Mouse (Mus musculus): ENCODE data around the gene Pfpl. TPM values are rescaled to one million over a fixed set of nuclear protein-coding genes. Genes with fewer than 3 reads are reported as not detected.
A peak's percentile ranks its signal among the peaks of the same experiment; 100 is the strongest.

The Pfpl gene
- polyA plus RNA-seq, 1 experiment from 2014 or later: not detected

GRCm38 (mm10) chr19:12467436-12467835 is 39.7 kb downstream of the Pfpl start:
- no peaks in the 10 kb centered on the region for H3K27me3 ChIP-seq (ENCODE audit: insufficient read depth, low read length)
- H3K9ac ChIP-seq (replicated peaks): no peak overlapping the region
- H3K27ac ChIP-seq (ENCODE audit: low read depth): no peak overlapping the region
- ATAC-seq: no peak
- no peak for TF ChIP-seq EP300 (IDR thresholded peaks at IDR 0.05; ENCODE audit: low read depth)
- TF ChIP-seq CTCF (IDR thresholded peaks at IDR 0.05; ENCODE audit: low read depth): peak; percentile 67
- H3K36me3 ChIP-seq (replicated peaks; ENCODE audit: insufficient read depth, low read length): peaks cover 6% of the 10 kb centered on the region
- H3K4me1 ChIP-seq (ENCODE audit: insufficient read depth): 0 out of 2 replicates have a peak, but pooled peaks cover 6% of the 10 kb centered on the region
- DNase-seq: peak; percentile 51
- H3K4me3 ChIP-seq (ENCODE audit: low read depth, low read length): no peak overlapping the region
- H3K4me2 ChIP-seq (ENCODE audit: low read depth, low read length): no peak overlapping the region
- no peaks in the 10 kb centered on the region for H3K9me3 ChIP-seq (ENCODE audit: low read length)
- WGBS (ENCODE audit: insufficient replicate concordance): 73% methylated on average over 5 of the region's 5 CpGs

GRCm38 (mm10) chr19:12471866-12472265 is 44.2 kb downstream of the Pfpl start:
- DNase-seq: no peak
- 49% methylated on average over 3 of the region's 3 CpGs for WGBS (ENCODE audit: insufficient replicate concordance)

GRCm38 (mm10) chr19:12472381-12472976 is 44.8 kb downstream of the Pfpl start:
- Histone ChIP-seq H3K4me3 (ENCODE audit: low read depth, low read length) (no peak overlapping the region), H3K4me2 (ENCODE audit: low read depth, low read length) (no peak overlapping the region), H3K4me1 (ENCODE audit: insufficient read depth) (peaks cover 4% of the 10 kb centered on the region), H3K9me3 (ENCODE audit: low read length) (no peaks in the 10 kb centered on the region), H3K9ac (replicated peaks) (no peak overlapping the region), H3K27me3 (ENCODE audit: insufficient read depth, low read length) (no peaks in the 10 kb centered on the region), H3K27ac (ENCODE audit: low read depth) (no peak overlapping the region), H3K36me3 (replicated peaks; ENCODE audit: insufficient read depth, low read length) (peaks cover 6% of the 10 kb centered on the region)
- WGBS (ENCODE audit: insufficient replicate concordance): 67% methylated on average over 5 of the region's 5 CpGs
- TF ChIP-seq EP300 (IDR thresholded peaks at IDR 0.05; ENCODE audit: low read depth) (no peak), CTCF (IDR thresholded peaks at IDR 0.05; ENCODE audit: low read depth) (no peak)
- no peak for ATAC-seq
- DNase-seq: no peak

More at GRCm38 (mm10) chr19:12471866-12472265, 44.2 kb downstream of the Pfpl start:
- Histone ChIP-seq H3K27ac (ENCODE audit: low read depth) (no peak overlapping the region), H3K4me1 (ENCODE audit: insufficient read depth) (peaks cover 4% of the 10 kb centered on the region), H3K9me3 (ENCODE audit: low read length) (no peaks in the 10 kb centered on the region), H3K4me3 (ENCODE audit: low read depth, low read length) (no peak overlapping the region), H3K9ac (replicated peaks) (no peak overlapping the region), H3K36me3 (replicated peaks; ENCODE audit: insufficient read depth, low read length) (peaks cover 6% of the 10 kb centered on the region), H3K4me2 (ENCODE audit: low read depth, low read length) (no peak overlapping the region), H3K27me3 (ENCODE audit: insufficient read depth, low read length) (no peaks in the 10 kb centered on the region)
- ATAC-seq: no peak
- TF ChIP-seq EP300 (IDR thresholded peaks at IDR 0.05; ENCODE audit: low read depth) (no peak), CTCF (IDR thresholded peaks at IDR 0.05; ENCODE audit: low read depth) (no peak)

DNA sequence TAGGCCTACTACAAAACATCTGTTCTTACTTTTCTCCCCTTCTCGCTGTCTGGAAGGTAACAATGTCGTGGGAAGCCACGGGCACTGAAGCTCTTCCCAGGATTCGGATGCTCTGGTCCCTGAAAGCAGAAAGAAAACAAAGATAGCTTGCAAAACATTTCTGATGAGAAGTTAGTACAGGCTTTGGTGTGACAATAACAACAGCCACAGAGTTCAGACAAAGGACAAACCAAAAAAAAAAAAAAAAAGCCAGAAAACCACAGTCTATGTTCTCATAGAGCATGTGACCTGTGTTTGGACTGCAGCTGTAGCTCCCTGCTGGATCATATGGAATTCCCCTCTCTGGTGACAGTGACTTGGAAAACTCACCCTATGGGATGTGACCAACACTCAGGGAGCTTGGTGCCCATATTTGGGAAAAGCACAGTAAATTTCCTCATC is 45.5 kb downstream of the Pfpl start:
- no peak overlapping the region for H3K27ac ChIP-seq (ENCODE audit: low read depth)
- H3K9me3 ChIP-seq (ENCODE audit: low read length): no peaks in the 10 kb centered on the region
- TF ChIP-seq EP300 (IDR thresholded peaks at IDR 0.05; ENCODE audit: low read depth): no peak
- TF ChIP-seq CTCF (IDR thresholded peaks at IDR 0.05; ENCODE audit: low read depth): no peak
- no peak overlapping the region for H3K4me2 ChIP-seq (ENCODE audit: low read depth, low read length)
- no peaks in the 10 kb centered on the region for H3K27me3 ChIP-seq (ENCODE audit: insufficient read depth, low read length)
- DNase-seq: no peak
- H3K36me3 ChIP-seq (replicated peaks; ENCODE audit: insufficient read depth, low read length): peaks cover 11% of the 10 kb centered on the region
- peaks cover 4% of the 10 kb centered on the region for H3K4me1 ChIP-seq (ENCODE audit: insufficient read depth)
- no peak overlapping the region for H3K9ac ChIP-seq (replicated peaks)
- H3K4me3 ChIP-seq (ENCODE audit: low read depth, low read length): no peak overlapping the region
- WGBS (ENCODE audit: insufficient replicate concordance): 65% methylated on average over 4 of the region's 4 CpGs
- no peak for ATAC-seq

- no peak for DNase-seq
- H3K4me3 ChIP-seq (ENCODE audit: low read depth, low read length): no peak overlapping the region
- peaks cover 4% of the 10 kb centered on the region for H3K4me1 ChIP-seq (ENCODE audit: insufficient read depth)
- 81% methylated on average over 4 of the region's 4 CpGs for WGBS (ENCODE audit: insufficient replicate concordance)
- H3K4me2 ChIP-seq (ENCODE audit: low read depth, low read length): no peak overlapping the region
- H3K9ac ChIP-seq (replicated peaks): no peak overlapping the region
- no peak overlapping the region for H3K27ac ChIP-seq (ENCODE audit: low read depth)
- H3K9me3 ChIP-seq (ENCODE audit: low read length): no peaks in the 10 kb centered on the region
- no peaks in the 10 kb centered on the region for H3K27me3 ChIP-seq (ENCODE audit: insufficient read depth, low read length)
- peaks cover 13% of the 10 kb centered on the region for H3K36me3 ChIP-seq (replicated peaks; ENCODE audit: insufficient read depth, low read length)
- TF ChIP-seq EP300 (IDR thresholded peaks at IDR 0.05; ENCODE audit: low read depth): no peak
- TF ChIP-seq CTCF (IDR thresholded peaks at IDR 0.05; ENCODE audit: low read depth): no peak
- ATAC-seq: no peak
Observed at GRCm38 (mm10) chr19:12473951-12474350, 46.2 kb downstream of the Pfpl start.

DNA sequence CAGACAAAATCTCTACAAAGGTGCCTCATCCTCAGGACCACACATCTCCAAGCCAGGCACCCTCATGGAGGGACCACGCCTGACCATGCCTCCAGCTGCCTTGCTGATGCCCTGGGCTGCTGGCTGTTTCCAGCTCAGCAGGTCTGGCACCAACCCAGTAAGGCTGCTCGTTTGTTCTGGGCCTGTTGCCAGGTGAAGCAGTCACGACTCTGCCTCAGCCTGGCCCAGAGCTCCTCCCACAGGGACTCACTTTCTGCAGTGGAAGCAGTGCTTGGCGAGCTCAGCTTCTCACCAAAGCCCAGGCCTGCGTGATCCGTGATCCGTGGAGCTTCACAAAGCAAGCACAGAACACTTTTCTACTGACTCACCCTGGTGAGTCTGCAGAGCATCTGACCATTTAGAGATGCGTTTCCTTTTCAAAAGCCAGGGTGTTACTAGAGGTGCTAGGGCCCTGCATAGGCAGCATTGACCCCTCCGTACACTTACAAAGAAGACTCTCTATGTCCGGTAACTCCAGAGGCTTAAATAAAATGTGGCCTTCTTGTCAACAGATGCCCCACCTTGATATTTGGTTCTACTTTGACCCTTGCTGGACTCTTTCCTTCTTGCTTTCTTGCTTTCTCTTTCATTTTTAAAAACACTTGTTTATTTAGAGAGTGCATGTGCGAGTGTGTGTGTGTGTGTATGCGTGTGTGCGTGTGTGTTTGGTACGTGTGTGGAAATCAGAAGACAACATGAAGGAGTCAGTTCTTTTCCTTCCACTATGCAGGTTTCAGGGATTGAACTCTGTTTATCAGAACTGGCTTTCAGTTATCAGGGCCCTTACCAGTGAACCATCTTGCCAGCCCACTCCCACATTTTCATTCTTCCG is 47.9 kb downstream of the Pfpl start:
- WGBS (ENCODE audit: insufficient replicate concordance): 54% methylated on average over 15 of the region's 15 CpGs
- Histone ChIP-seq H3K4me2 (ENCODE audit: low read depth, low read length) (peak overlapping the region; percentile 47), H3K9ac (replicated peaks) (no peak overlapping the region), H3K9me3 (ENCODE audit: low read length) (no peaks in the 10 kb centered on the region), H3K27me3 (ENCODE audit: insufficient read depth, low read length) (no peaks in the 10 kb centered on the region), H3K36me3 (replicated peaks; ENCODE audit: insufficient read depth, low read length) (peaks cover 14% of the 10 kb centered on the region; the same call in 1 of the 2 replicates), H3K4me1 (ENCODE audit: insufficient read depth) (peaks cover 4% of the 10 kb centered on the region), H3K27ac (ENCODE audit: low read depth) (peak overlapping the region; percentile 67), H3K4me3 (ENCODE audit: low read depth, low read length) (no peak overlapping the region)
- no peak for TF ChIP-seq CTCF (IDR thresholded peaks at IDR 0.05; ENCODE audit: low read depth)
- TF ChIP-seq EP300 (IDR thresholded peaks at IDR 0.05; ENCODE audit: low read depth): no peak
- peak; percentile 83 for DNase-seq
- ATAC-seq: peak; percentile 93

Measured in liver, postnatal 0 days (tissue).